Mouse (Mus musculus) ovary, postnatal 14 days (tissue): ENCODE results near the gene Olfr432.
A peak's percentile ranks its signal among the peaks of the same experiment; 100 is the strongest.
"Not testable (repeated sequence)": the region's sequence is repeated elsewhere in the genome, so short reads cannot be mapped to it uniquely, and the experiment has no call there.

Experiments used
- DNase-seq: peaks from one replicate; pipeline ENCODE4 v3.0.0; 2022; ENCODE audit warnings: low spot score

Olfr432 gene

DNA sequence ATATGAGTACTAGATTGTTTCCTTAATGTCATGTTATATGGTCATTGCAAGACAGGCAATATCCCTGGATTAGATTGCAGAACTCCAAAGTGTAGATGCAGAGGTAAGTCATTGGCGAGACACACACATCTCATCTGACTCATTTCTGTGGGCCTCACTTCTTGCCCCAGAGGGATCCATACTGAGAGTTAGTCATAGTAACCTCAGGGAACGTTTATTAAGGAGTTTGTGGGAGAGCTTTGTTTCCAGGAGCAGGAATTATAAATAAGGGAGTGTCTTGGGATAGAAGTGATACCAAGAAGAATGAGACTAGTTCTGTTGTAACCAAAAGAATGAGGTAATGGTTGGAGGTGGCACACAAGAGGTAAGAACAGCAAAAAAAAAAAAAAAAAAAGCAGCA, at the start of gene Olfr432:
Gene Olfr432 (plus strand): TSS at position 313 of the 400 bp plus-strand sequence.
- DNase-seq, result no peak

DNA sequence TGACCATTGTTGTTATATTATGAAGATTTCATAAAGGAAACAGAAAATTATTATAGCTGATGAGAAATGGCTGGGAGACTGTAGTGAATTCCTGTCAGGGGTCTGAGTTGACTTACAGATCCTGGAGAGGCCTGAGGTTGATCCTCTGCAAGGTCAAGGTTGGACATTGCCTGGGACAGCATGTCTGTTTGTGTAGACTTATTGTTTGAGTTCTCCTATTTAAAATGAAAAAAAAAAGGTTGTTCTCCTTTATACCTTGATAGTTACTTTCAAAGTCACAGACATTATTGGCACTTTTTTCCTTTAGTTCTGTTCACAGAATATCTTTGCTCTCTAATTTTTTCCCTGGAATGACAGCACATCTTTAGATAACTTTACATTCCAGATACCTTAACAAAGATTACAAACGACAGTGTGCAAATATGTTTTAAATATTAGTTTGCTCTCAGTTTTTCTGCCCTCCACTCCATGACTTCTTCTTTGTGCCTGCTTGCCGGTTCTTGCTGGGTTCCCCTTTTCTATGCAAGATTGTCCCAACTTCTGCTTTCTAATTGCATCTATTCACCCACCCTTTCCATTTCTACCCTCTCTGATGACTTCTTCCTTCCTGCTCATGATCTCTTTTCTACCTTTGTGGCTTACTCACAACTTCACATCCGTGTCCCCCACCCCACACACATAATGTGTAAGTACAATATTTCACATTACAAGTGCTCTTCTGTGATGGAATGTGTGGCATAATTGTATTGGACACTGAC, 44.5 kb upstream of the Olfr432 start:
- DNase-seq, result not testable (repeated sequence)

DNA sequence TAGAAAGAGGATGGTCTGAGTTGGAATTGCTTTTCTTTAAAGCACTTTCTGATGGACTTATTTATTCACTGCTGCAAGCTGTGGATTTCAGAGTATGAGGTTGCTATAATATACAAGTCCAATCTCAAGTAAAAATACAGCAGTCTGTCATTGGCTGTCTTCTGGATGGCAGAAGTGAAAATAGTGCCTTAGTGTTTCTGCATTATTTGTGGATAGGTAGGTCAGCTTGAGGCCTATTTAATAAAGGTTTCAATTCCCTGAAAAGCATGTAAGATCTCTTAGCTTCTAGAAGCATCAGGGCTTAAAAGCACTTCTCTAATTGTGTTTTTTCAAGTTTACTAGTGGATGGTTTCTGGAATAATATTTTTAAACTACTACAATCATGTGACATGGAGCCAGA, 42.0 kb upstream of the Olfr432 start:
- not testable (repeated sequence) for DNase-seq

DNA sequence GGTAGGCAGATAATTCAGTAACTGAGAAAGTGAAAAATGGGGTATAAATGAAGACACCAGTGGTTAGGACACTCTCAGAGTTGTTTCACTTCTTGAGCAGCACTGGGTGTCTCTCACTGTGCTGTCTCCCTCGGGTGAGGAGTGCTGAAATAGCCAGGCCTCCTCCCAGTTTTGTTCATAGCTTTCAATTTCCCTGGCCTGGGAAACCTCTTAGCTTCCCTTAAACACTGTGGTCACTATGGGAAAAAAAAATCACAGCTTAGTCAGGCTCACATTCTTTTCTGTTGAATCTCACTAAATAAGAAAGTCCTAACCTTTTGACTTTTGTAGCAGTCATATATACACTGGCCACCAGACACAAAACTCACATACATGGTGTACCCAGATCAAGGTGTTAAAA, 17.3 kb upstream of the Olfr432 start, which contains the start of gene Ifi205:
Gene Ifi205 (minus strand): TSS at position 113 of the 400 bp plus-strand sequence.
- no peak for DNase-seq

GRCm38 (mm10) chr1:174035841-174036240, 13.2 kb upstream of the Olfr432 start:
- DNase-seq, result no peak

DNA sequence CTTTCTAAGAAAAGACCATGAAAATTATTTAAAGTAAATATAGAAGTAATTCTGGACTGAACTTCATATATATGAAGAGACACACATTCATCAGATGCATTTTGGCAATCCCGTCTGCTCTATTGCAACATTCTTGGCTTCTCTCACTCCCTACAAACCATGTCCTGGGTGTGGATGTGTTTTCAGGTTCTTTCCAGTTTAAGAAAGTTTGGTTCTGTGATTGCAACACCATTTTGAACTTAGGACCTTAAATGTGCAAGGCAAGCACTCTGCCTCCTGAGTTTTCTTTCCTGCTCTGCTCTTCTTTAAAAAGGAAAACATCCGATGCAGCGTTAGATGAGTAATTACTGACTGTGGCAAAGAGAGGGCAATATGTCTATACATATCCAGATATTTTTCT, 10.5 kb upstream of the Olfr432 start:
- DNase-seq, result no peak

GRCm38 (mm10) chr1:174040523-174041177, 8.4 kb upstream of the Olfr432 start, which contains the start of gene Olfr433:
Gene Olfr433, plus strand, starts transcription at chr1:174040705.
- peak; percentile 31 for DNase-seq

GRCm38 (mm10) chr1:174042091-174042884, 6.7 kb upstream of the Olfr432 start:
- not testable (repeated sequence) for DNase-seq

DNA sequence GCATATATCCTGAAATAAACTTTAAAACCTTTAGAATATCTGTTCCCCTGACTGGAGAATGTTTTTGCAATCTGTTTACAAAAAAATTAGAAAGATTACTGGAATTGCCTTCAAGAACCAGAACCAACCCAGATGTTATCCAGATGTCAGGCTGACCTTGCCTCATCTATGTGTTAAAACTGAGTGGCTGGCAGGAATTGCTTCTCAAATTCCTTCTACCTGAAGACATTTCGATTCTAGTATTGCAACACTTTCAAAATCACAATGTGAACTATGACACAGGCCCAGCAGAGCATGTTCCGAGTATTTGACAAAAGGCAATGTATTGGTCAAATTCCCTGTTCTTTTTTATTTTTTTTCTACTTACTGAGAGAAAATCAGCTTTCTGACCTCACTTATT, 4.6 kb upstream of the Olfr432 start:
- no peak for DNase-seq

DNA sequence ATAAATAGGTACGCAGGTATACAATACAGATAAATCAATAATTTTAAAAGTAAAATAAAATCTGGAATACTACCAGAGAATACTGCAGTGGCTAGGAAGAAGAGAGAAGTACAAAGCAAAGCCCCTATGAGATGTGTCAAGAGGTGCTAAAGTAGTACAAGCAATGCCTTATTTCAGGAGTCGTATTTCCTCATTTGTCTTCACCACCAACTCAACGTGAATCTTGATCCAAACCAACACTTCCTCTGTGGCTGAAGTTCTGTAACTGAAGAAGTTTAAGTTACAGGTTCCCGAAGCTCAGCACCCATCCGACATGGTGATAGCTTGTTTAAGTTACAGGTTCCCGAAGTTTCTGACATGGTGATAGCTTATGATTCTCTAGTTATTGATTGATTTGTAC, 778 bp upstream of the Olfr432 start:
- not testable (repeated sequence) for DNase-seq

DNA sequence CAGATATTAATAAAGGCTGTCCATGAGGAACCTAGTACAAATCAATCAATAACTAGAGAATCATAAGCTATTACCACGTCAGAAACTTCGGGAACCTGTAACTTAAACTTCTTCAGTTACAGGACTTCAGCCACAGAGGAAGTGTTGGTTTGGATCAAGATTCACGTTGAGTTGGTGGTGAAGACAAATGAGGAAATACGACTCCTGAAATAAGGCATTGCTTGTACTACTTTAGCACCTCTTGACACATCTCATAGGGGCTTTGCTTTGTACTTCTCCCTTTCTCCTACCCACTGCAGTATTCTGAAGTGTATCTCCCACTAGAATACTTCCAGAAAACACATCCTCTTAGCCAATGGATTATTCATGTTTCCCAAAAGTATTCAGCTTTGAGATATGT, 352 bp downstream of the Olfr432 start:
- DNase-seq, result not testable (repeated sequence)

DNA sequence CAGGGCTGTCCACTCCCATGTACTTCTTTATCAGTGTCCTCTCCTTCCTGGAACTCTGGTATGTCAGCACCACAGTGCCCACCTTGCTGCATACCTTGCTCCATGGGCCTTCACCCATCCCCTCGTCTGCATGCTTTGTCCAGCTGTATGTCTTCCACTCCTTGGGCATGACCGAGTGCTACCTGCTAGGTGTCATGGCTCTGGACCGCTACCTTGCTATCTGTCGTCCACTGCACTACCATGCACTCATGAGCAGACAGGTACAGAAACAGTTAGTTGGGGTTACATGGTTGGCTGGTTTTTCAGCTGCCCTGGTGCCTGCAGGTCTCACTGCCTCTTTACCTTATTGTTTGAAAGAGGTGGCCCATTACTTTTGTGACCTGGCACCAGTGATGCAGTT, 1.5 kb downstream of the Olfr432 start:
- no peak for DNase-seq

DNA sequence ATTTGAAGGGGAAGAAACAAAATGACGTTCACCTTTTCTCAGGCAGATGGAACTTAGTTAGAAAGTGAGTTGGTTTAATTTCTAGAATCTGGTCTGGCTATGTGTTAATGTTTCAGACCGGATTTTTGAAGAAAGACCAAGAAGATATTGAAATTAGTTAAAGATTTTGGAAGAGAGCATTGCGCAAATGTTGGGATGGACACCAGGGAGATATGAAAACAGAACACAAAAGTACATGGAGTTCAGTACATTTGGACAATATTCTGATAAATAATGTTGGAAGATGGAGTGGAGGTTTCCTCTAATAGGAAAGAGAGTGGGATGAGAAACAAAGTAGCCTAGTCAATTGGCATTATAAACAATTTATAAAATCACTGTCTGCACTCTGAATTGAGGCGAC, 2.5 kb downstream of the Olfr432 start:
- no peak for DNase-seq

DNA sequence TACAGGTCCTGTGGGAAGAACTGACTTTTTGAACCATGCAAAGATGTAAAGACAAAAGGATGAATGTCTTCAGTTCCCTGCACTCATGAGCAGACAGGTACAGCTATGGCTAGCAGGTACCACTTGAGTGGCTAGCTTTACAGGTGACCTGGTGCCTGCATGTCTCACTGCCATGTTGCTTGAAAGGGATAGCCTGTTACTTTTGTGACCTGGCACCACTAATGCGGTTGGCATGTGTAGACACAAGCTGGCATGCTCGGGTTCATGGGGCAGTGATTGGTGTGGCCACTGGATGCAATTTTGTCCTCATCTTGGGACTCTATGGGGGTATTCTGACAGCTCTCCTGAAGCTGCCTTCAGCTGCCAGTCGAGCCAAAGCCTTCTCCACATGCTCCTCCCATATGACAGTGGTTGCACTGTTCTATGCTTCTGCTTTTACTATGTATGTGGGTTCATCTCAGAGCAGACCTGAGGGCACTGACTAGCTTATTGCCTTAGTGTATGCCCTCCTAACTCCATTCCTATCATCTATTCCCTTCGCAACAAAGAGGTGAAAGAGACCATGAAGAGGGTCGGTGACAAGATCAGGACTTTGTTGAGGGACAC, 3.0 kb downstream of the Olfr432 start:
- no peak for DNase-seq

GRCm38 (mm10) chr1:174052981-174053380, 4.0 kb downstream of the Olfr432 start:
- DNase-seq, result no peak

- no peak for DNase-seq
Measured at GRCm38 (mm10) chr1:174055248-174055647, 6.2 kb downstream of the Olfr432 start.

DNA sequence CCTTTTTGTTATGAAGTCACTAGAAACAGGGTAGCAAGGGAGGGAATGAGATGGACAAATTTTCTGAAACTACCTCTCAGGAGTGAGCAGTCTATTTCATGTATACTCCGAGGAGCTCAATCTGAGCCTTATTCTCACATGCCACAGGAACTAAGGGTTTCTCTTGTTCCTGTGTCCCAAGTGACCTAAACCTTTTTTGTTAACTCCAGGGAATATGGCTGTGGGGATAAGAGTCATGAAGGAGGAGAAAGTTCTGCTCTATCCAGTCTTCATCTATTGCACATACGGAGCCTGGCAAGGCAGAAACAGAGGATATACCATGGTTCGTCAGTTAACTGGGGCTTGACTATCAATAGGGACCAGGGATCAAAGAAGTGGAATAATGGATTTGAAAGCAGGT, 17.3 kb downstream of the Olfr432 start, which contains the start of gene Olfr430:
Gene Olfr430 (plus strand): TSS at position 301 of the 400 bp plus-strand sequence.
- DNase-seq, result no peak

GRCm38 (mm10) chr1:174084031-174084430, 35.0 kb downstream of the Olfr432 start, which contains the start of gene Olfr429:
Gene Olfr429, plus strand, starts transcription at chr1:174084331.
- DNase-seq, result no peak

DNA sequence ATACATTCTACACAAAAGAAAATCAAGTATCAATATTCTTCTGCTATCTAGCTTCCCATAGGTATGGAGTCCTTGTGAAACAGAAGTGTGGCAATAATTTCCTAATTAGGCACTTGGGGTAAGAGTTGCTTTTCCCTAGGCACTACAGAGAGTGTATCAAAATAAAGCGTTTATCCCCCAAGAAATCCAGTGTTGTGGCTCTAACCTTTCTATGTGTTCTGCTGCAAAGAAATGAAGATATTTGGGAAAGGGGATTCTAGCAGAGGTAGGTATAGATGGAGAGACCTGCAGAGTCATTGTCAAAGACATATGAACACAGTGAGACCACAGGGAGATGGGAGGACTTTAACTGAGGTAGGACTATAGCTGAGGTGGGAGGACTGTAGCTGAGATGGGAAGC, 47.6 kb downstream of the Olfr432 start, which contains the start of gene Olfr427:
Gene Olfr427 (plus strand): TSS at position 301 of the 400 bp plus-strand sequence.
- no peak for DNase-seq

GRCm38 (mm10) chr1:174103735-174104134, 54.7 kb downstream of the Olfr432 start:
- no peak for DNase-seq
